Mouse (Mus musculus): Measurements from ENCODE around the gene Gm47996.
"Not testable (repeated sequence)": the region's sequence is repeated elsewhere in the genome, so short reads cannot be mapped to it uniquely, and the experiment has no call there.

Gm47996 gene

DNA sequence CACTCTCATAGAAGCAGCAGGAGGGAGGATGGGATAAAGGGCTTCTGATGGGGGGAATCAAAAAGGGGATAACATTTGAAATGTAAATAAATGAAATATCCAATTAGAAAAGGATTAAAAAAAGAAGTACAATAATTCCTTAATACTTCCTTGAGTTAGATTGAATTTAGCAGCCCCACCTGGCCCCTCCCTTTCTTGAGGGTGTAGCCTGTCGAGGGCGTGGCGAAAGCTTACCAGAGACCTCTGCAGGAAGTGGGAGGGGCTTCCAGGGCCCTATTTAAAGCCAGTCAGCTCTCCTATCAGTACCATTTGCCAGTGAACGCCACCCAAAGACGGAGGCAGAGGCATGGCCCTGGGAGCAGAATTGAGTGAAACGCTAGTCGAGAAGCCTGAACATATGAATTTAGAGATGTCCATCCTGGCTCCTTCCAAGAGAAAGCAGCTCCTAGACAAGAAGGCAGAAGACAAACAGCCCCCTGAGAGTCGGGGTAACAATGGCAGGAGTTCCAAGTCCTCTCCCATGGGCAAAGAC, at the start of gene Gm47996:
Gene Gm47996 (plus strand): TSS at position 308 of the 532 bp plus-strand sequence.
- peak; percentile 30 to 55 for DNase-seq (ENCODE audit: low spot score in 2 of 2)

DNA sequence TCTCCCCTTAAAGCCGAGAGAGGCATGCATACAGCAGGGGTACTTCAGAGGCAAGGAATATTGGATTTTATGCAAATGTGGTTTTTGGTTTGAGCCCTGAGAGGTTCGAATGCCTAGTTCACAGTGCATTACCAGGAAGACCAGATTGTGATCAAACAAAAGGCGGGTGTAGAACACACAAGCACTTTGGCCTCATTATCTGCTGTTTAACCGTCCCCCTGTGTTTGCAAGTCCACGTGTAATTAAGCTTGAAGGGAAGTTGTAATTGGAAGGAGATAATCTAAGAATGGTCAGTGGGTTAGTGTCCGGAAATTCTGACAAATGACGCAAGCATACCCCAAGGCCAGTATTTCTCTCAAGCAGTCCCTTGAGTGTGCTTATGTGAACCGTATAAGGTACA, 43.9 kb upstream of the Gm47996 start:
- DNase-seq (ENCODE audit: low spot score in 2 of 2), result no peak

DNA sequence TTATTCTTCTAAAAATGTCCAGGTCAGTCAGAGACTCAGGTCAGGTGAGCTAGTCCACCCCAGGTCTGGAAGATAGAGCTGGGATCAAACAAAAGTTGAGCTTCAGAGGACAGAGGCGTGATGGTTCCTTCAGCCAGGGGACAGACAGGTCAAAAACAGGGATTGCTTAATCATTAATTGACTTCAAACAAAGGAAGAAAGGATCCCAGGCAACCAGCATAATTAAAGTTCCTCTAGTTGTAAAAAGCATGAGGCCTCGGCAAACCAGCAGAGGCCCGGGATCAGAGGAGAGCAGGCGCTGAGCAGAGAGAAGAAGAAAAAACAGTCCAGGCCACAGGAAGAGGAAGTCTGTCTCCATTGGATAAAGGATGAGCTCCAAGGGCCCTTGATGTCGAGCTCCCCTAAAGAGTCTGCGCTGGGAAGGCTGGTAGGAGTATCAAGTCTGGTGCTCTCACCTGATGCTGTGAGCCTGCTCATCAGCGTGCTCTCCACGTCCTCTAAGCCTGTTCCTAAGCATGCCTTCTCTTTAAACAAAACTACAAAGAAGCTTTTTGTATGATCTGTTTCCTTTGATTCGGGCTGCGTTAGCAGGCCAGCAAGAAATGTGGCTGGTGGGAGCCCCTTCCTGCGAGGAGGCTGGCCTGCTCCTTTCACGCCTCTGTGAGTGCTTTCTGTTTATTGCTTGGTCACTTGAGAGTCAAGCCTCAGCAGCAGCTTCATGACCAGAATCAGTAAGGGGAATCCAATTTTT, 42.5 kb upstream of the Gm47996 start:
- DNase-seq (ENCODE audit: low spot score in 2 of 2), result no peak

DNA sequence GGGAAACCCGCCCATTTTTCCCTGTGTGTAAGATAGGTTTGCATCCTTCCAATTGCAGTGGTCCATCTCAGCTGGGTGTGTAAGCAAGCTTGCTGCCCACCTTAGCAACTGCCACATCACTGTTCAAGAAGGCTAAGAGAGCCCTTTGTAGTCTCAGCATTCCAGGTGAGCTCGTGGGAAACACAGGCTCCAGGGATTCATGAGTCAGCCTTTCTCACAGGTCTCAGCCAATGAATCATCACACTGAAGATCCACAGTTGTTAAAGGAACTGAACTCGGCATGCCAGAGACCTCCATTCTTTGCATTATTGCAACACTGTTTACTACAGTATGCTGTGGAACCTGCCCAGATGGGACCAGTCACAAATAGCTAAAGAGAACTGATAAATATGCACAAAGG, 41.3 kb upstream of the Gm47996 start:
- no peak for DNase-seq (ENCODE audit: low spot score in 2 of 2)

DNA sequence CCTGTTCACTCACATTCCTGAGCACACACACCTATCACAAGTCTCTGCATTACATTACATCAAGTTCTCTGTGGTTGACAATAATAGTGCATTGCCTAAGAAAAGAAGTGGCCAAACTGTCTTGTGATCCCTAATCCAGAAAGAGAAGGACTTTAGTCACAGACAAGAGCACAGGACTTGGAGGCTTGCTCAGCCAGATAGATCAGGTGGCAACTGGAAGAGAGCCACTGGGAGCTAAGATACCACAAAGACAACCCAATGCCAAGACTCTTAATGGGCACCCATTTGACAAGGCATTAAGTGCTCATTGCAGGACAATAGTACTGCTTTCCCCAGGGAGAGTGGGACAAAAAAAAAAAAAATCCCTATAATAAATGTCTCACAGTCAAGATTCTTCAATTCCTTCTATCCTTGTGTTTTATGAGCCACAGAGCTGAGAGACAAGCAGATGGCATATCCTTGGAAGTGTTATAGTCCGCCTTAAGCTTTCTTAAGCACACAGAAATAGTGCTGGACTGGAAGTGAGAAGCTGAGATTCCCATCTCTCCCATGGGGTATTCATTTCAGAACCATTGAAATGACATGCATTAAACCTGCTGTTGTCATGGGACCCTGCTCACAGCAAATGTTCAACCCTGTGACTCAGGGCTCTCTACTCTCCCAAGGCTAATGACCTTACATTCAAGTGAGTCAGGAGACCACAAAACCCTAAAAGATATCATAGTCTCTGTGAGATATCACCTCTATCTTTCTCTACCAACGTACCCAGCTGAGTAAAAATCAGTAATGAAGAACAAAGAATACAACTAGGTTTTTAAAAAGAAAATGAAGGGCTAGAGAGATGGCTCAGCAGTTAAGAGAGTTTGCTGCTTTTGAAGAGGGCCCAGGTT, 38.1 kb upstream of the Gm47996 start:
- DNase-seq (ENCODE audit: low spot score in 2 of 2), result no peak

DNA sequence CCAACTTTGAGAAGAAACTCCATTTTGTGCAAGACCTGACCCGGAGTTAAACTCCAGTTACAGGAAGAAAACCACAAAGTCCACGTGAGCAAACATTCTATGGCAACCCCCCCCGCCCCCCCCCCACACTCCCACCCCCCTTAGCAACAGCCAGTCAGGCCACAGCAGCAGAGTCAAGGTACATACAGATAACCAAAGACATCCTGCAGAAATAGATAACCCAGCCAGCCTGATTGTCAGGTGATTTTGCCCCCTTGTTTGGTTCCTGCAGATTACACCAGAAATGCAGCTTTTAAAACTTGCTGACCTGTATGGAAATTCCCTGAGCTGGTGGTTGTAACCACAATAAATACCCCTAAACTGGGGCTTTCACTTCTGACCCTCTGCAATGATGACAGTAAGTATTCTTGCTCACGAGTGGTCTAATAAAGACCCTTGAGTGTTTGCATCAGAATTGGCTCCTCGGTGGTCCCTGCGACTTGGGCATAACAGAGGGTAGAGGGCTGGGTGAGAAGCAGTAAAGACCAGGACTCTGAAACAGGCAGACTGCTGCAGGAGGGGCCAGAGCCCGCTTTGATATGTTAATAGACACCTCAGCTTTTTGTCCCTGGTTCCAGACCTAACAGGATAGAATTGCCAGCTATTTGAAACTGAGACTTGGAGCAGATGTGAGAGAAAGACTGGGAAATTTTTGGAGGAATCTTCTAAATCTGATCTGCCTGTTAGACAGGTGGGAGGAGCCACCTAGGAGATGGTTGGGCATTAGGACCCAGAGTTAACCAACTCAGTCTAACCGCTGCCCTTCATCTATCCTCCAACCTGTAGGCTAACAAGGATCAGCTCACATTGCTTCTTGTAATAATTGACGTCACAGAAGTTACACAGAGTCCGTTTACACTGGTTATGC, 32.6 kb upstream of the Gm47996 start:
- peak; percentile 44 to 56 for DNase-seq (ENCODE audit: low spot score in 2 of 2)

DNA sequence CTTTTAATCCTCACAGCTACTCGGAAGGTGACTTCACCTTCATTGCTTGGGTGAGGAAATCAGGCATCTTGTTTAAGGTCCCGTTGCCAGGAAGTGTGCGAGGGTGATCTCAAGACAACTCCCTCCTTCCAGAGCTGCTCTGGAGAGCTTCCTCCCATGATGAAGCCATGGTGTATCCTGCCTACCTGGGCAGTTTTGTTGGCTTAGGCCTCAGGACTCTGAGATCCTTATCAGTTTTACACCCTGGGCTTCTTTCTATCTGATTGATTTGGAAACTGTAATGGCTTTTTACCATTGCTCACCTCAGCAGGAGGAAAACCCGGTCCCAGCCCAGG, 32.0 kb upstream of the Gm47996 start:
- DNase-seq (ENCODE audit: low spot score in 2 of 2), result no peak

DNA sequence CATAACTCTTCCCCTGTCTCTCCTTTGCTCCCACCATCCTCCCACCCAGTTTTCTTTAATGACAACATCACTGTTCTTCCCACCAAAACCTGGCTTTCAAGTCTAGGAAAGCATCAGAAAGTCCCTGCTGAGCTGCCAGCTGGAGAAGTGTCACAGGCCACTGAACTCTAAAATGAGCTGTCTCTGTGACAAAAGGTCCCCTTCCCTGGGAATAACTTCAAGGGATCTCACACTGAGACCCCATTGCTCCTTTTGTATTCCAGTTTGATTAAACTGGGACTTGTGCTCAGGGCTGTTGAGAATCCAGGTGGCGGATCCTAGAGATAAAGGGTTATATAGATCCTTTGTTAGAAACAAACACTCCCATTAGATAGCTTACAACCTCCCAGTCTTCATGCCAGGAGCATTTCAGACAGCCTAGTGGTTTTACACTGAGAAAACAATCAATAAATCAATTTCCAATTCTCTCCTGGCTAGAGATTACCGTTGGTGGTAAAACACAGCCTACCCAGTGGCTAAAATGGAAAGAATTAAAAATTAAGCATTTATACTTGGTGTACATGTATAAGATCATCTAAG, 31.3 kb upstream of the Gm47996 start:
- no peak for DNase-seq (ENCODE audit: low spot score in 2 of 2)

DNA sequence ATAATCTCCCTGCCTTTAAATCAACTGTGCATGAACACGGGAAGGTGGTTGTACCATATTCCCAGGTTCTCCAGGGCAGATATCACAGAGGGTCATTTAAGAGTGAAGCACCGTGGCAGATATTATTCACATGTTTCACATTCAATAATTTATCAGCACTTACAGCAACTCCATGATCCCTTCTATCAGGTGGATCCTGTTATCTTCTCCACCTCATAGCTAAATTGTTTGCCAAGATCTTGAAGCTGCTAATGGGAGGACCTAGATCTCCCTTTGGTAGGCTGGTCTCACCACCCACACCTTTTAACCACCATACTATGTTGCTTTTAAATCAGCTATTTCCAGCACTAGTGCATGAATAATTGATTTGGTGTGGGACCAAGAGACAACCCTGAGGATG, 29.8 kb upstream of the Gm47996 start:
- DNase-seq (ENCODE audit: low spot score in 2 of 2), result no peak

DNA sequence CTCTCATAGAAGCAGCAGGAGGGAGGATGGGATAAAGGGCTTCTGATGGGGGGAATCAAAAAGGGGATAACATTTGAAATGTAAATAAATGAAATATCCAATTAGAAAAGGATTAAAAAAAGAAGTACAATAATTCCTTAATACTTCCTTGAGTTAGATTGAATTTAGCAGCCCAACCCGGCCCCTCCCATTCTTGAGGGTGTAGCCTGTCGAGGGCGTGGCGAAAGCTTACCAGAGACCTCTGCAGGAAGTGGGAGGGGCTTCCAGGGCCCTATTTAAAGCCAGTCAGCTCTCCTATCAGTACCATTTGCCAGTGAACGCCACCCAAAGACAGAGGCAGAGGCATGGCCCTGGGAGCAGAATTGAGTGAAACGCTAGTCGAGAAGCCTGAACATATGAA, 27.7 kb upstream of the Gm47996 start, which contains the start of gene Gm47985:
Gene Gm47985 (plus strand): TSS at position 272 of the 400 bp plus-strand sequence.
- DNase-seq (ENCODE audit: low spot score in 2 of 2), result not testable (repeated sequence)

DNA sequence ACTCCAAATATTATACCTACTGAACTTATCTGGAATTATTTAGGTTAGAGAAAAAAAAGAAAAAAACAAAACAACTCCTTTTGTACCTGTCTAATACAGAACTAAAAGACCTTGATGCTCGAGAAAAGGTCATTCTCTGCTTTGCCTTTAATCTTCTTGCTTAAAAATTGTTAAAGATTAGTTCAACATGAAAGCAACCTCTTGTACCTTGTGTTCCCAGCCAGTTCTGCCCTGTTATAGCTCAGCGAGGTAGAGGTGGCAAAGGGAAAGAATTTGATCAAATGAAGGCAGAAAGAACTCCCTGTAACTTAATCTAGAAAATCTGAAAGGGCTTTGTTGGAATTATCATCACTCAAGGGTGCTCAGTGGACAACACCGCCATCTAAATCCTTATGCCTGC, 23.7 kb upstream of the Gm47996 start:
- not testable (repeated sequence) for DNase-seq (ENCODE audit: low spot score in 2 of 2)

DNA sequence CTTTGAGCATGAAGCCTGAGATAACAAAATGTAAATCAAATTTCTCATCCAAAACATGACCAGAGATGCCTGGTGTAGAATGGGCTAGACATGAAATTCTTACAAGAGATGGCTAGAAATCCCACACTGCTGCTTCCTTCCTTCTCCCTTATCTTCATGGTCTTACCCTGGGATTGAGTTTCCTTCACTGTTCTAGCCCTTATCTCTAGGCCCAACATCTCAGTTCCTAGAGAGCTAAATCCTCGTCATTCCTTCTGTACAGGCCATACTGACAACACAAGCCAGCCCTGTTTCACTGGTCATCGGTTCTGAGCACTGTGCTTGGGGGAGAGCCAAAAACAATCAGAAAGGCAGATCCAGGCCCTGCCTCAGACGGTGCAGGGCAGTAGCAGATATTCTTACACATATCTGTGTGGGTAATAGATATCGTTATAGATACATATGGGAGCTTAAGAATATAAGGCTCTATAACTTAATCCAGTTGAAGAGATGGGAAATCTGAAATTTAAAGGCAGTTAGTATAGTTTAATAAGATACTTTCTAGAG, 23.0 kb upstream of the Gm47996 start:
- not testable (repeated sequence) for DNase-seq (ENCODE audit: low spot score in 2 of 2)

DNA sequence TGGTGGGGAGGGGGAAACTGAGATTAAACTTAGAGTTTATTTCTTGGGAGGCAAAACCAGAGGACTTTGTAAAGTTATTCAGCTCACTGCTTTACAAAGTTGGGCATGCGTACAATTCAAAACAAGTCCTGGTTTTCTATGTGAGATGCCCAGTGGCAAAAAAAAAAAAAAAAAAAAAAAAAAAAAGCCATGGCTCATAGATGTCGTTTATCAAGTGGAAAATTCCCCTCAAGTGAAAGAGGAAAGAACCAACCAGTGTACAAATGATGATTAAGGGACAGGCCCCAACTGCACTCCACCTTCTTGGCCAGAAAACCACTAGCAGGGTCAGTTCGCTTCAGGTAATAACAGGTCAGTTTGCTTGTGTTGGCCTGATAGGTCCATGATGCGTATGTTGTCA, 21.5 kb upstream of the Gm47996 start:
- no peak for DNase-seq (ENCODE audit: low spot score in 2 of 2)

DNA sequence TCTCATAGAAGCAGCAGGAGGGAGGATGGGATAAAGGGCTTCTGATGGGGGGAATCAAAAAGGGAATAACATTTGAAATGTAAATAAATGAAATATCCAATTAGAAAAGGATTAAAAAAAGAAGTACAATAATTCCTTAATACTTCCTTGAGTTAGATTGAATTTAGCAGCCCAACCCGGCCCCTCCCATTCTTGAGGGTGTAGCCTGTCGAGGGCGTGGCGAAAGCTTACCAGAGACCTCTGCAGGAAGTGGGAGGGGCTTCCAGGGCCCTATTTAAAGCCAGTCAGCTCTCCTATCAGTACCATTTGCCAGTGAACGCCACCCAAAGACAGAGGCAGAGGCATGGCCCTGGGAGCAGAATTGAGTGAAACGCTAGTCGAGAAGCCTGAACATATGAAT, 17.9 kb upstream of the Gm47996 start, which contains the start of gene Gm8947:
Gene Gm8947 (plus strand): TSS at position 302 of the 400 bp plus-strand sequence.
- DNase-seq (ENCODE audit: low spot score in 2 of 2), result not testable (repeated sequence)

DNA sequence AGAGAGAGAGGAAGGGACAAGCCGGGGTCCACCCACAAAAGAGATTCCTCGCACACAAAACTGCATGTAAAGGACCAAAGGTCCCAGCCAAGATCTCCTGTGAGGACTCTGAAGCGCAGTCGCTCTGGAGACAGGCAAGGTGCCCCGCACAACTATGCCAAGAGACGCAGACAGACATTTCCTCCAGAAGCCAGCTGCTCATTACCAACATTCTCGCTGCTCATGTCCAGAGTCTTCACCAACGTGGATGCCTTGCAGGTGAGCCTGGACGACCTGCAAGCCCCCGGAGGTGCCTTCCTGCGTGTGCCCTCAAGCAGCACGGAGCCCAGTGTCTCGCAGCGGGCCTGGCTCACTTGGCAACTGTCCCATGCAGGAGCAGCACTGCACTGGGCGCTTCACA, 17.2 kb upstream of the Gm47996 start:
- DNase-seq (ENCODE audit: low spot score in 2 of 2), result not testable (repeated sequence)

DNA sequence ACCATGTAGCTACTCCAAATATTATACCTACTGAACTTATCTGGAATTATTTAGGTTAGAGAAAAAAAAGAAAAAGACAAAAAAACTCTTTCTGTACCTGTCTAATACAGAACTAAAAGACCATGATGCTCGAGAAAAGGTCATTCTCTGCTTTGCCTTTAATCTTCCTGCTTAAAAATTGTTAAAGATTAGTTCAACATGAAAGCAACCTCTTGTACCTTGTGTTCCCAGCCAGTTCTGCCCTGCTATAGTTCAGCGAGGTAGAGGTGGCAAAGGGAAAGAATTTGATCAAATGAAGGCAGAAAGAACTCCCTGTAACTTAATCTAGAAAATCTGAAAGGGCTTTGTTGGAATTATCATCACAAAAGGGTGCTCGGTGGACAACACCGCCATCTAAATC, 13.9 kb upstream of the Gm47996 start:
- not testable (repeated sequence) for DNase-seq (ENCODE audit: low spot score in 2 of 2)

DNA sequence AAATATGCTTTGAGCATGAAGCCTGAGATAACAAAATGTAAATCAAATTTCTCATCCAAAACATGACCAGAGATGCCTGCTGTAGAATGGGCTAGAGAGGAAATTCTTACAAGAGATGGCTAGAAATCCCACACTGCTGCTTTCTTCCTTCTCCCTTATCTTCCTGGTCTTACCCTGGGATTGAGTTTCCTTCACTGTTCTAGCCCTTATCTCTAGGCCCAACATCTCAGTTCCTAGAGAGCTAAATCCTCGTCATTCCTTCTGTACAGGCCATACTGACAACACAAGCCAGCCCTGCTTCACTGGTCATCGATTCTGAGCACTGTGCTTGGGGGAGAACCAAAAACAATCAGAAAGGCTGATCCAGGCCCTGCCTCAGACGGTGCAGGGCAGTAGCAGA, 13.2 kb upstream of the Gm47996 start:
- not testable (repeated sequence) for DNase-seq (ENCODE audit: low spot score in 2 of 2)

DNA sequence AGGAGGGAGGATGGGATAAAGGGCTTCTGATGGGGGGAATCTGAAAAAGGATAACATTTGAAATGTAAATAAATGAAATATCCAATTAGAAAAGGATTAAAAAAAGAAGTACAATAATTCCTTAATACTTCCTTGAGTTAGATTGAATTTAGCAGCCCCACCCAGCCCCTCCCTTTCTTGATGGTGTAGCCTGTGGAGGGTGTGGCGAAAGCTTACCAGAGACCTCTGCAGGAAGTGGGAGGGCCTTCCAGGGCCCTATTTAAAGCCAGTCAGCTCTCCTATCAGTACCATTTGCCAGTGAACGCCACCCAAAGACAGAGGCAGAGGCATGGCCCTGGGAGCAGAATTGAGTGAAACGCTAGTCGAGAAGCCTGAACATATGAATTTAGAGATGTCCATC, 11.8 kb upstream of the Gm47996 start, which contains the start of gene Gm47995:
Gene Gm47995 (plus strand): TSS at position 329 of the 400 bp plus-strand sequence.
- peak in 1 of 2 experiments; percentile 45 for DNase-seq (ENCODE audit: low spot score in 2 of 2)

DNA sequence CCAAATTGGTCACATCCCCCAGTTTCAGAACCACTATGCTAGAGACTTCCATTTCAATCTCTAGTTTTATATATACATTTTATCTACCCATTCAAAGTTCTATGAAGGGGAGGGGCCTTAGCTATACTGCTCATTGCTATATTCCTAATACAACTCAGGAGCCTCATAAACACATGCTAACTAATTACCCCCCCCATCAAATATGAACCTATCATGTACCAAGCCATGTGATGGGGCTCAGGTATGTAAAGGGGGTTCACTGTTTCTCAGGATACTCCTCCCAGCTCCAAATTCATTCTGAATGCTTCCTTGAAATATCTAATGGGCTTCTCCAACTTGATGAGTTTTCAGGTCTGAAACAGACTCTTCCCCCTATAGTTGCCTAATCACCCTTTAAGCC, 9.3 kb upstream of the Gm47996 start:
- DNase-seq (ENCODE audit: low spot score in 2 of 2), result not testable (repeated sequence)

DNA sequence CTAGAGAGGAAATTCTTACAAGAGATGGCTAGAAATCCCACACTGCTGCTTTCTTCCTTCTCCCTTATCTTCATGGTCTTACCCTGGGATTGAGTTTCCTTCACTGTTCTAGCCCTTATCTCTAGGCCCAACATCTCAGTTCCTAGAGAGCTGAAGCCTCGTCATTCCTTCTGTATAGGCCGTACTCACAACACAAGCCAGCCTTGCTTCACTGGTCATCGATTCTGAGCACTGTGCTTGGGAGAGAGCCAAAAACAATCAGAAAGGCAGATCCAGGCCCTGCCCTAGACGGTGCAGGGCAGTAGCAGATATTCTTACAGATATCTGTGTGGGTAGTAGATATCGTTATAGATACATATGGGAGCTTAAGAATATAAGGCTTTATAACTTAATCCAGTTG, 7.2 kb upstream of the Gm47996 start:
- not testable (repeated sequence) for DNase-seq (ENCODE audit: low spot score in 2 of 2)

DNA sequence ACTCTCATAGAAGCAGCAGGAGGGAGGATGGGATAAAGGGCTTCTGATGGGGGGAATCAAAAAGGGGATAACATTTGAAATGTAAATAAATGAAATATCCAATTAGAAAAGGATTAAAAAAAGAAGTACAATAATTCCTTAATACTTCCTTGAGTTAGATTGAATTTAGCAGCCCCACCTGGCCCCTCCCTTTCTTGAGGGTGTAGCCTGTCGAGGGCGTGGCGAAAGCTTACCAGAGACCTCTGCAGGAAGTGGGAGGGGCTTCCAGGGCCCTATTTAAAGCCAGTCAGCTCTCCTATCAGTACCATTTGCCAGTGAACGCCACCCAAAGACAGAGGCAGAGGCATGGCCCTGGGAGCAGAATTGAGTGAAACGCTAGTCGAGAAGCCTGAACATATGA, 6.1 kb upstream of the Gm47996 start, which contains the start of gene 3110040M04Rik:
Gene 3110040M04Rik (plus strand): TSS at position 304 of the 400 bp plus-strand sequence.
- not testable (repeated sequence) for DNase-seq (ENCODE audit: low spot score in 2 of 2)

Data from spleen, postnatal 36 days (tissue).